Mouse (Mus musculus) limb, embryonic 11.5 days (tissue): ENCODE results near the gene Ccdc136. TPM values are rescaled to one million over a fixed set of nuclear protein-coding genes. Genes with fewer than 3 reads are reported as not detected.

Experiments used
- ATAC-seq: fragments of 200-750 bp; cut with Nextera tagmentation; 2 replicates; pipeline ENCODE4 v1.8.0; 2017; ENCODE audit warnings: low read depth; ENCODE audit not compliant: insufficient number of reproducible peaks, low FRiP score, low TSS enrichment
- DNase-seq: peaks from one replicate; pipeline ENCODE4 v3.0.0-alpha.2; 2015; ENCODE audit warnings: low spot score
- H3K27ac ChIP-seq: fragments of 300-500 bp; sonication (generic); replicated peaks from 2 replicates; pipeline ENCODE4 v1.5.1; 2014; ENCODE audit warnings: low read depth, mild to moderate bottlenecking, low read length
- H3K27me3 ChIP-seq: fragments of 300-500 bp; sonication (generic); 2 replicates; pipeline ENCODE4 v1.6.1; 2014; ENCODE audit warnings: mild to moderate bottlenecking, low read length, mixed read lengths; ENCODE audit not compliant: control insufficient read depth, insufficient read depth
- H3K36me3 ChIP-seq: fragments of 300-500 bp; sonication (generic); 2 replicates; pipeline ENCODE4 v1.6.1; 2014; ENCODE audit warnings: mild to moderate bottlenecking, low read length, moderate library complexity, mixed read lengths; ENCODE audit not compliant: control insufficient read depth, insufficient read depth
- H3K4me1 ChIP-seq: fragments of 300-500 bp; sonication (generic); 2 replicates; pipeline ENCODE4 v1.6.1; 2014; ENCODE audit warnings: low read length, mixed read lengths; ENCODE audit not compliant: control insufficient read depth, insufficient read depth
- H3K4me2 ChIP-seq: fragments of 300-500 bp; sonication (generic); 2 replicates; pipeline ENCODE4 v1.6.1; 2014; ENCODE audit warnings: low read depth, mild to moderate bottlenecking, moderate library complexity; ENCODE audit not compliant: severe bottlenecking
- H3K4me3 ChIP-seq: fragments of 300-500 bp; sonication (generic); 2 replicates; pipeline ENCODE4 v1.5.1; 2014; ENCODE audit warnings: low read depth, low read length
- H3K9ac ChIP-seq: fragments of 300-500 bp; sonication (generic); 2 replicates; pipeline ENCODE4 v1.6.1; 2014; ENCODE audit warnings: mild to moderate bottlenecking, low read length
- H3K9me3 ChIP-seq: fragments of 300-500 bp; sonication (generic); 2 replicates; pipeline ENCODE4 v1.6.1; 2016; ENCODE audit warnings: low read length; ENCODE audit not compliant: control insufficient read depth
- WGBS: fragments of 180-500 bp; shearing (Covaris S2); extraction: QIAGEN DNeasy Blood & Tissue Kit; methylation state at CpG from one replicate; pipeline ENCODE4 v1.1.7; 2014; 5-methylcytosine and 5-hydroxymethylcytosine counted together
- polyA plus RNA-seq: library from polyadenylated mRNA; unstranded; fragments of >200 nt; fragmentation: Nextera tagmentation; extraction: Ambion mirVana; gene quantifications from 2 replicates; pipeline ENCODE4 v1.2.1, GENCODE M21; 2014

The Ccdc136 gene
- polyA plus RNA-seq, 1 experiment from 2014 or later, result 37.1 TPM

DNA sequence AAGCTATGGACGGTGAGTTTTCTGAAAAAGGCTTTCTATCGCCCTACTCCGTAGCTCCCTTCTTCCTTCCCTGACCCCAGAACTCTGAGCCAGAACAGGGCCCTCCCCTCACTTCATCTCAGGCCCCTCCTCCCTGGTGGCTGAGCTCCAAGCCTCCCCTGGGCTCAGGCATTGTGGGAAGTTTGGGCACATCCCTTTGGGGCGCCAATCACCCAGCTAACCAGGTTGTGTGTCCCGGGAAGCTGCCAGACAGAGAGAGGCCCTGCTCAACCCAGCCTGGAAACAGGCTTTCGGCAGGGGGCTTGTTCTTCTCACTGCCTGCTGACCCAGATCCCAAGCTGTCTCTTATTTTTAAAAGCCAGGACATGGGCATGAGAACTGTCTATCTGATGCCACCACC lies 1.5 kb downstream of the Ccdc136 start:
- Histone ChIP-seq H3K9ac (peak overlapping the region; percentile 56), H3K4me1 (peaks cover 3% of the 10 kb centered on the region; the same call in 1 of the 2 replicates), H3K4me3 (peak overlapping the region; percentile 42), H3K9me3 (no peaks in the 10 kb centered on the region), H3K4me2 (peak overlapping the region; percentile 64), H3K36me3 (no peaks in the 10 kb centered on the region), H3K27me3 (no peaks in the 10 kb centered on the region), H3K27ac (peak overlapping the region; percentile 51; the same call in 1 of the 2 replicates)
- ATAC-seq, result no peak
- WGBS, result 10% methylated on average over 6 of the region's 6 CpGs
- DNase-seq, result peak; percentile 35

DNA sequence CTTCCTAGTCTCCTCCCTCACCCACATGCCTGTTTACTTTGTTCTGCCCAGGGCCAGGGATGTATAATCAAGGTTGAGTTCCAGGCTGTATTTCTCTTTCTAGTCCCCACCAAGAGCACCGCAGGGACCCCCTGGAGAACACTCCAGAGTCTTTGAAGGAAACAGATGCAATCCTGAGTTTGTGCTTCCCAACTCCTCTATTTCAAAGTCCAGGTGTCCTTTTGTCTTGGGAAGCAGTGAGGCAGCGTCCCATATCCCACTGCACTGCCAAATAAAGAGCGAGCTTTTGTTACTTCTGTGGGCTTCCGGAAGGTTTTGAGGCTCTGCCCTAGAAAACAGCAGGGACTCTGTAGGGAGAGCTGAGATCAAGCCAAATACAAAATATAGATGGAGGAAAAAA lies 3.7 kb downstream of the Ccdc136 start:
- H3K4me2 ChIP-seq, result no peak overlapping the region
- H3K27ac ChIP-seq, result no peak overlapping the region
- ATAC-seq, result no peak
- H3K4me1 ChIP-seq, result peaks cover 6% of the 10 kb centered on the region; the same call in 1 of the 2 replicates
- H3K9me3 ChIP-seq, result no peaks in the 10 kb centered on the region
- no peaks in the 10 kb centered on the region for H3K27me3 ChIP-seq
- WGBS, result 88% methylated on average over 4 of the region's 4 CpGs
- DNase-seq, result no peak
- no peaks in the 10 kb centered on the region for H3K36me3 ChIP-seq
- H3K4me3 ChIP-seq, result no peak overlapping the region
- no peak overlapping the region for H3K9ac ChIP-seq

DNA sequence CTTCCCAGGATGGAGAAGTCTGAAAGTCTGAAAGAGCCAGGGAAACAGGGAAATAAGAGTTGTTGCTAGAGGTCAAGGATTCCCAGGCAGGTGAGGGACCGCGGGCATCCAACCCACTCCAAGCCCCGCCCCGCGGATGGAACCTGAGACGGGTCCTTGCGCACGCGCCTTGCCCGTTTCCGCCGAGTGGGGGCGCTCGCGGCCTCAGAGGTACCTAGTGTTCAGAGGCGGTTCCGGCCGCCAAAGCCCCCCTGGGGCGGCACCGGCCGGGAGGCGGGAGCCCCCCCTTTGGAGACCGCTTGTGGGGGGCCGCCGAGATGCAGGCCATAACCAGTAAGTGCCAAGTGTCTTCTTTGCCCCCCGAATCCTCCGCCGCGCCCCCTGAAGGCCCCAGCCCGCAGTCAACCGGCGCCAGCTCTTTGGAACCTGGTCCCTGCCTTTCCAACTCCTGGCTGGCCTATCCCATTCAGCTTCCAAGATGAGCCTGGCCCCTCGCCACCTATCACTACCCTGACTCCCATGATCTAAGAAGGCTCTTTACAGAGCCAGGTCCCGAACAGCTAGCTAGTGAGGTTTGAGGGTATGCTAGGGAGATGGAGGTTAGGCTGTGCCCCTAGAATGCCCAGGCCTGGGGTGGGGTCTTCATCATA lies 6.7 kb downstream of the Ccdc136 start:
- DNase-seq, result peak; percentile 70
- Histone ChIP-seq H3K4me1 (peaks cover 3% of the 10 kb centered on the region; the same call in 1 of the 2 replicates), H3K9me3 (no peaks in the 10 kb centered on the region), H3K4me2 (peak overlapping the region; percentile 26; the same call in 1 of the 2 replicates), H3K36me3 (no peaks in the 10 kb centered on the region), H3K9ac (no peak overlapping the region), H3K4me3 (no peak overlapping the region), H3K27me3 (no peaks in the 10 kb centered on the region), H3K27ac (no peak overlapping the region)
- ATAC-seq, result no peak
- 5% methylated on average over 34 of the region's 34 CpGs for WGBS

DNA sequence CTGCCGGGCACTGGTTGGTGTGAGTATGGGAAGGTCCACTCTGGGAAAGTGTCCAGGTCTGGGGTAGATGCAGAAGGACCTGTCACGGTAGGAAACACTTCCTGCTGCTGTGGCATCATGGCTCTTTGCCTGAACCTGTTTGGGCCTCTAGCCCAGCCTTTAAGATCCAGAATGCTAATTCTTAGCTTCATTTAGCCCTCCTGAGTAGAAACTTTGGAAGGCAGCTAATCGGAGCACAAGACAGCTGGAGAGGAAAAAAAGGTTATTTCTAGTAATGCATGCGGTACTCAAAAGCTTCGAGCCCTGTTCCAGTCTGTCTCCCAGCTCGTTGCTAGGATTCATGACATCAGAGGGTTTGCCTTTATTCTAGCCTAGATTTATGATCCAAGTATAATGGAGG lies 10.3 kb downstream of the Ccdc136 start:
- Histone ChIP-seq H3K27ac (no peak overlapping the region), H3K27me3 (no peaks in the 10 kb centered on the region), H3K9ac (no peak overlapping the region), H3K4me1 (peaks cover 3% of the 10 kb centered on the region; the same call in 1 of the 2 replicates), H3K9me3 (no peaks in the 10 kb centered on the region), H3K4me2 (no peak overlapping the region), H3K36me3 (peaks cover 2% of the 10 kb centered on the region; the same call in 1 of the 2 replicates), H3K4me3 (no peak overlapping the region)
- DNase-seq (no peak), ATAC-seq (no peak)
- 86% methylated on average over 6 of the region's 6 CpGs for WGBS

DNA sequence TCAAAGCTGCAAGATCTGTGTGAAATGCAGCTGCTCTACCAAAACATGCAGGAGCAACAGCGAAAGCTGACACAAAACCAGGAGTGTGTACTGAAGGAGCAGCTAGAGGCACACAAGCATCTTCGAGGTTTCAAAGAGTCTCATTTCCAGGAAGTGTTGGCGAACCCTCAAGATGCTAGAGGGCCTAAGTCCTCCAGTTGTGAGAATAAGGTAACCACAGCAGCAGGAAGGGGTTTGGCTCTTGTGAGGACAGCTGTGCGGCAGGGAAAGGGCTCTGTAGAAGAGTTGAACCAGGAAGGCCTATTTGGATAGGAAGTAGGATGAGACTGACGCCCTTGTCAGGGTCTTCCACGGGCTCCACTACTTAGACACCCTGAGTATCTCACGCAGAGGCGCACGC lies 19.3 kb downstream of the Ccdc136 start:
- Histone ChIP-seq H3K36me3 (peaks cover 5% of the 10 kb centered on the region), H3K9me3 (no peaks in the 10 kb centered on the region), H3K27me3 (no peaks in the 10 kb centered on the region), H3K4me3 (no peak overlapping the region), H3K4me2 (no peak overlapping the region), H3K9ac (no peak overlapping the region), H3K4me1 (no peaks in the 10 kb centered on the region), H3K27ac (no peak overlapping the region)
- ATAC-seq, result no peak
- DNase-seq, result no peak
- WGBS, result 81% methylated on average over 9 of the region's 9 CpGs

DNA sequence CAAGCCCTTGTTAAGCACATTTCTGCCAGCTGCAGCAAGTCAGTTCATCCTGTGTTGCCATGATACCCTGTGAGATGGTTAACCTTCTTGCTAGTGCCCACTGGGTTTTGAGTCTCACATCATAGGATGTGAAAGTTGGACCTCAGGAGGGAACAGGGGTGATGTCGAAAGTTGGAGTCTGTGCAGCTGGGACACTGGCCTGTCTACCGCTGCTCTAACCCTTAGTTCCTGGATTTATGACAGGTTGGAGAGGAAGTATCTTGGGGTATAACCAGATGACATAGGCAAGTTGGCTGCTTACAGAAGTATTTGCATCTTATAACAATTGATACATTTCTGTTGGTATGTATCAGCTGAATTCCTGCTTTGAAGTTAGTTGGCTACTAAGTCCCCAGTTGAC lies 24.5 kb downstream of the Ccdc136 start:
- H3K4me3 ChIP-seq, result no peak overlapping the region
- H3K9me3 ChIP-seq, result no peaks in the 10 kb centered on the region
- no peak for DNase-seq
- H3K27ac ChIP-seq, result no peak overlapping the region
- no peak overlapping the region for H3K9ac ChIP-seq
- H3K36me3 ChIP-seq, result no peaks in the 10 kb centered on the region
- 87% methylated on average over 2 of the region's 2 CpGs for WGBS
- no peak for ATAC-seq
- no peaks in the 10 kb centered on the region for H3K27me3 ChIP-seq
- H3K4me1 ChIP-seq, result no peaks in the 10 kb centered on the region
- H3K4me2 ChIP-seq, result no peak overlapping the region

DNA sequence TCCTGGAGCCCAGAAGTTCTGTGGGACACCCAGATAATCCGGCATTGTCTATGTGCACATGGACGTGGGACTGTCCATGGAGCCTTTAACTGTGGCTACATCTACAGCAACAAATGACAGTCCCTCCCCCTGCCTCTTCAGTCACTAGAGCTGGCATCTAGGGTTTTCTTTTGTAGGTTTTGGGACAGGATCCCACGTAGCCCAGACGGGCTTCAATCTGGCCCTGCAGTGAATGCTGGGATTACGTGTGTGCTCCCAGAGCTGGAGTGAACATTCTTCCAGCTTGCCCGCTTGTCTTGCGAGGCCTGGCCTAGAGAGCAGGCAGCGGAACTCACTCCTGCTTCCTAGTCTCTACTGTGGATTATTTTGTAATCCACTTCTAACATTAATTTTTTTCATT lies 29.0 kb downstream of the Ccdc136 start:
- 89% methylated on average over 8 of the region's 8 CpGs for WGBS
- no peak for ATAC-seq
- Histone ChIP-seq H3K4me1 (0 out of 2 replicates have a peak, but pooled peaks cover 2% of the 10 kb centered on the region), H3K36me3 (no peaks in the 10 kb centered on the region), H3K4me3 (no peak overlapping the region), H3K9me3 (no peaks in the 10 kb centered on the region), H3K4me2 (no peak overlapping the region), H3K9ac (no peak overlapping the region), H3K27ac (no peak overlapping the region), H3K27me3 (no peaks in the 10 kb centered on the region)
- DNase-seq, result no peak

DNA sequence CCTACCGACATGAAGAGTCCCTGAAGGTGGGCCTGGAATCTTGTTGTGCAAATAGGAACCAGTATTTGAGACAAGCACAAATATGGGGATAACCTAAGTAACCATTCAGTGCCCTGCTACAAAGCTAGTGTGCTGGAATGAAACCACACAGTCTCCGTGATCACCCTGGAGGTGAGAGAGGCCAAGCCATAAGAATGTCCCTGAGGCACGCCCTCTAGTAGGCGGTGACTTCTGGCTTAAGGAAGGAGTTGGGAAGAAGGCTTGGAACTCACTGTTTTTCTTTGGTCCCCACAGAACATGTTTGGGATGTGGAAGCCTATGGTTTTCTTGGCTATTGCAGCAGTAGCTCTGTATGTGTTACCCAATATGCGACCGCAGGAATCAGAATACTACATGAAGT lies 30.2 kb downstream of the Ccdc136 start:
- no peaks in the 10 kb centered on the region for H3K9me3 ChIP-seq
- H3K36me3 ChIP-seq, result no peaks in the 10 kb centered on the region
- 74% methylated on average over 6 of the region's 6 CpGs for WGBS
- no peaks in the 10 kb centered on the region for H3K27me3 ChIP-seq
- no peak overlapping the region for H3K9ac ChIP-seq
- ATAC-seq (no peak), DNase-seq (no peak)
- no peak overlapping the region for H3K4me2 ChIP-seq
- 0 out of 2 replicates have a peak, but pooled peaks cover 2% of the 10 kb centered on the region for H3K4me1 ChIP-seq
- H3K27ac ChIP-seq, result no peak overlapping the region
- no peak overlapping the region for H3K4me3 ChIP-seq

DNA sequence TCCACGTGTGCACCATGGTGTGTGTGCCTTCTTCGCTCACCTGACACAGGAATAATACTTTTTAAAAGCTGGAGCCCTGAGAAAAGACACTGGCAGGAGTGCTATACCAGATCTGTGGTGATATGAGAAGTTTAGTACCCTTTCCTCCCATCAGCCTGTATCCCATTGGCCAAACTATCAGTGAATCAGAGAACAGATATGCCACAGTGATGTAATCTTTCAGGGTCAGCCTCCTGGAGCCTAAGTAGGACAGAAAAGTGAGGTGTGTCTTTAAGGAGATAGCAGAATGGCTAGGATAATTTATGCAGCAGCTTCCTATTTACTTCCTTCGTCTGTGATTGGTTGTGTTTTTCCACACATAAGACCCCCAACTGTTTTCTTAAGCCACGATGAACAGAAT lies 32.1 kb downstream of the Ccdc136 start:
- Histone ChIP-seq H3K27ac (no peak overlapping the region), H3K9me3 (no peaks in the 10 kb centered on the region), H3K4me3 (no peak overlapping the region), H3K27me3 (0 out of 2 replicates have a peak, but pooled peaks cover 3% of the 10 kb centered on the region), H3K9ac (no peak overlapping the region), H3K4me2 (no peak overlapping the region), H3K4me1 (peaks cover 5% of the 10 kb centered on the region; the same call in 1 of the 2 replicates), H3K36me3 (no peaks in the 10 kb centered on the region)
- DNase-seq (no peak), ATAC-seq (no peak)
- WGBS, result 65% methylated on average over 4 of the region's 4 CpGs
